Mouse (Mus musculus) myocyte (in vitro differentiated cells): ENCODE measurements around the gene Smtn. TPM values are rescaled to one million over a fixed set of nuclear protein-coding genes. Genes with fewer than 3 reads are reported as not detected.

Experiments used
- H3K27me3 ChIP-seq: one replicate; pipeline ENCODE4 v1.6.1; 2011; ENCODE audit not compliant: control insufficient read depth, insufficient read depth, insufficient read length
- H3K36me3 ChIP-seq: one replicate; pipeline ENCODE4 v1.6.1; 2011; ENCODE audit not compliant: control insufficient read depth, insufficient read depth
- H3K4me2 ChIP-seq: one replicate; pipeline ENCODE4 v1.6.1; 2011; ENCODE audit warnings: low read depth, control low read depth
- H3K4me3 ChIP-seq: one replicate; pipeline ENCODE4 v1.5.1; 2011; ENCODE audit warnings: mild to moderate bottlenecking, control low read depth, moderate library complexity
- H3K79me2 ChIP-seq: one replicate; pipeline ENCODE4 v1.6.1; 2011; ENCODE audit not compliant: control insufficient read depth, insufficient read depth
- H3ac ChIP-seq: one replicate; pipeline ENCODE4 v1.6.1; 2011; ENCODE audit not compliant: control insufficient read depth, insufficient read length
- CEBPB ChIP-seq: IDR thresholded peaks from 2 replicates; pipeline ENCODE4 v1.6.1; 2011; ENCODE audit warnings: mild to moderate bottlenecking, moderate library complexity; ENCODE audit not compliant: poor library complexity, insufficient read depth, severe bottlenecking
- E2F4 ChIP-seq: IDR thresholded peaks from one replicate; pipeline ENCODE4 v1.6.1; 2011; ENCODE audit warnings: mild to moderate bottlenecking, control low read depth, moderate library complexity; ENCODE audit not compliant: insufficient read depth
- MAX ChIP-seq: IDR thresholded peaks from one replicate; pipeline ENCODE4 v1.6.1; 2011; ENCODE audit warnings: low read depth, mild to moderate bottlenecking, control low read depth
- MYOD1 ChIP-seq, 3 experiments: IDR thresholded peaks; one replicate each; pipeline ENCODE4 v1.6.1; 2011; ENCODE audit warnings: control low read depth in 2 of 3, low read depth in 2 of 3, mild to moderate bottlenecking in 2 of 3, moderate library complexity in 1 of 3; ENCODE audit not compliant: insufficient read length in 2 of 3, control insufficient read depth in 1 of 3
- MYOG ChIP-seq, 3 experiments: IDR thresholded peaks; one replicate each; pipeline ENCODE4 v1.6.1; 2011; ENCODE audit warnings: control low read depth in 2 of 3, low read depth in 2 of 3, mild to moderate bottlenecking in 2 of 3; ENCODE audit not compliant: insufficient read length in 2 of 3, control insufficient read depth in 1 of 3, insufficient read depth in 1 of 3
- POLR2A ChIP-seq: IDR thresholded peaks from one replicate; pipeline ENCODE4 v1.6.1; 2011; ENCODE audit warnings: low read depth, mild to moderate bottlenecking, control low read depth, moderate library complexity; ENCODE audit not compliant: insufficient read length
- POLR2AphosphoS2 ChIP-seq: IDR thresholded peaks from one replicate; pipeline ENCODE4 v1.6.1; 2011; ENCODE audit warnings: low read depth, control low read depth; ENCODE audit not compliant: insufficient read length
- REST ChIP-seq: IDR thresholded peaks from one replicate; pipeline ENCODE4 v1.6.1; 2011; ENCODE audit warnings: mild to moderate bottlenecking, control low read depth, moderate library complexity; ENCODE audit not compliant: insufficient read depth, insufficient read length
- TCF12 ChIP-seq: IDR thresholded peaks from one replicate; pipeline ENCODE4 v1.6.1; 2011; ENCODE audit warnings: mild to moderate bottlenecking, control low read depth; ENCODE audit not compliant: poor library complexity, insufficient read depth, severe bottlenecking
- TCF3 ChIP-seq: IDR thresholded peaks from one replicate; pipeline ENCODE4 v1.6.1; 2011; ENCODE audit warnings: low read depth, control low read depth; ENCODE audit not compliant: insufficient read length
- USF1 ChIP-seq: IDR thresholded peaks from one replicate; pipeline ENCODE4 v1.6.1; 2011; ENCODE audit warnings: low read depth, mild to moderate bottlenecking, control low read depth, moderate library complexity
- polyA plus RNA-seq: library from polyadenylated mRNA; unstranded; fragments of >200 nt; fragmentation: generic; extraction: Trizol; gene quantifications from one replicate; pipeline ENCODE4 v1.2.1, GENCODE M21; 2012; ENCODE audit warnings: missing spikeins

The Smtn gene
- polyA plus RNA-seq, 1 experiment = 141 TPM

- Histone ChIP-seq H3K36me3 (peaks cover 41% of the 10 kb centered on the region), H3ac (no peak overlapping the region), H3K4me2 (no peak overlapping the region), H3K79me2 (no peaks in the 10 kb centered on the region), H3K27me3 (no peaks in the 10 kb centered on the region), H3K4me3 (no peak overlapping the region)
- peak; percentile 61 for TF ChIP-seq POLR2AphosphoS2
- TF ChIP-seq POLR2A = no peak
These were observed 19.5 kb downstream of the Smtn start for GRCm38 (mm10) chr11:3520919-3521318.

- H3K4me2 ChIP-seq = no peak overlapping the region
- no peak overlapping the region for H3ac ChIP-seq
- peaks cover 41% of the 10 kb centered on the region for H3K36me3 ChIP-seq
- no peaks in the 10 kb centered on the region for H3K27me3 ChIP-seq
- TF ChIP-seq POLR2AphosphoS2 (no peak), TCF3 (no peak), CEBPB (no peak), E2F4 (no peak), MYOD1 (IDR thresholded peaks at IDR 0.05; ENCODE audit: control insufficient read depth in 1 of 3, insufficient read length in 2 of 3, low read depth in 2 of 3) (no peak), MAX (no peak), MYOG (IDR thresholded peaks at IDR 0.05; ENCODE audit: control insufficient read depth in 1 of 3, insufficient read depth in 1 of 3, insufficient read length in 2 of 3, low read depth in 2 of 3) (no peak), TCF12 (no peak), POLR2A (no peak), USF1 (no peak)
- H3K79me2 ChIP-seq = no peaks in the 10 kb centered on the region
- H3K4me3 ChIP-seq = no peak overlapping the region
These were observed 20.5 kb downstream of the Smtn start for GRCm38 (mm10) chr11:3519756-3520398.

GRCm38 (mm10) chr11:3519051-3519726 lies 21.2 kb downstream of the Smtn start:
- Histone ChIP-seq H3ac (no peak overlapping the region), H3K27me3 (no peaks in the 10 kb centered on the region), H3K4me3 (no peak overlapping the region), H3K4me2 (no peak overlapping the region), H3K79me2 (no peaks in the 10 kb centered on the region), H3K36me3 (peaks cover 37% of the 10 kb centered on the region)
- TF ChIP-seq MAX (no peak), POLR2AphosphoS2 (peak; percentile 40)

GRCm38 (mm10) chr11:3517846-3518732 lies 22.3 kb downstream of the Smtn start:
- Histone ChIP-seq H3K79me2 (no peaks in the 10 kb centered on the region), H3K27me3 (no peaks in the 10 kb centered on the region), H3K36me3 (peaks cover 26% of the 10 kb centered on the region), H3K4me3 (no peak overlapping the region), H3K4me2 (no peak overlapping the region), H3ac (no peak overlapping the region)
- TF ChIP-seq TCF12 (no peak), POLR2AphosphoS2 (peak; percentile 90), MYOG (IDR thresholded peaks at IDR 0.05; ENCODE audit: control insufficient read depth in 1 of 3, insufficient read depth in 1 of 3, insufficient read length in 2 of 3, low read depth in 2 of 3) (no peak), TCF3 (no peak), USF1 (no peak)

- no peaks in the 10 kb centered on the region for H3K27me3 ChIP-seq
- peaks cover 19% of the 10 kb centered on the region for H3K36me3 ChIP-seq
- TF ChIP-seq MYOD1 (IDR thresholded peaks at IDR 0.05; ENCODE audit: control insufficient read depth in 1 of 3, insufficient read length in 2 of 3, low read depth in 2 of 3) (peak in 1 of 3 experiments; percentile 19), POLR2A (peak; percentile 62), POLR2AphosphoS2 (peak; percentile 96), CEBPB (no peak), REST (no peak)
- H3K4me2 ChIP-seq = no peak overlapping the region
- no peak overlapping the region for H3ac ChIP-seq
- no peaks in the 10 kb centered on the region for H3K79me2 ChIP-seq
- no peak overlapping the region for H3K4me3 ChIP-seq
These were observed 23.3 kb downstream of the Smtn start for GRCm38 (mm10) chr11:3516859-3517845.
